Mouse (Mus musculus): ENCODE data around the gene Avil. TPM values are rescaled to one million over a fixed set of nuclear protein-coding genes. Genes with fewer than 3 reads are reported as not detected.

Avil gene
- polyA plus RNA-seq, 1 experiment from 2014 or later, result 0.13 TPM

DNA sequence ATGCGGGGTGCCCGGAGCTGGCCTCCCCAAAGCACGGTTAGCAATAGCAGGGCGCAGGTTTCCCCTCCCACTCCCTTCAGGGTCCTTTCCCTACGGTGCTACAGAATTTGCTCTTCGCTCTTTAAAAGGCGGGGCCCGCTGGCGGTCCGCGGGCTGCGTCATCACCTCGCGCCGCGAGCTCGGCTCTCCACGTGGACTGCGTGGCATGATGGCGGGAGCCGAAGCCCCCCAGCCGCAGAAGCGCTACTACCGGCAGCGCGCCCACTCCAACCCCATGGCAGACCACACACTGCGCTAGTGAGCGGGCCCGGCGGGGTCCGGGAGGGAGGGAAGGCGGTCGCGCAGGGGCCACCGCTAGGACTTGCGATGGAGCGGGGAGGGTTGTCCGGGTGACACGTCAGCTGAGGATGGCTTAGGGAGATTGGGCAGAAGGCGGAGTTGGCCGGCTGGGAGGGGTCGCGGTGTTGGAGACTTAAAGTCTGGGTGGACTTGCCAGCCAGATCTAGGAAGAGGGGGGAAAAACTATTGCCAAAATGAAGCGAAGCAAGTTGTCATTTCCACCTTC is 41.3 kb downstream of the Avil start:
- Histone ChIP-seq H3K4me1 (ENCODE audit: insufficient read depth, low read depth, low read length) (peaks cover 3% of the 10 kb centered on the region; the same call in 1 of the 2 replicates), H3K27ac (ENCODE audit: low read length) (0 out of 2 replicates have a peak overlapping the region, but pooled peaks have one; percentile 4), H3K4me3 (ENCODE audit: low read depth, low read length) (peak overlapping the region; percentile 69), H3K4me2 (replicated peaks; ENCODE audit: low read depth, low read length) (peak overlapping the region; percentile 97), H3K36me3 (ENCODE audit: insufficient read depth, low read length) (no peaks in the 10 kb centered on the region), H3K27me3 (replicated peaks; ENCODE audit: insufficient read depth, low read length) (no peaks in the 10 kb centered on the region), H3K9me3 (ENCODE audit: low read length) (no peaks in the 10 kb centered on the region), H3K9ac (replicated peaks; ENCODE audit: low read depth) (peak overlapping the region; percentile 46; the same call in 1 of the 2 replicates)
- no peak for TF ChIP-seq CTCF (IDR thresholded peaks at IDR 0.05)
- TF ChIP-seq EP300 (IDR thresholded peaks at IDR 0.05), result no peak
- DNase-seq (ENCODE audit: low spot score) (peak; percentile 88), ATAC-seq (peak; percentile 94)
- under 1% methylated on average over 44 of the region's 44 CpGs for WGBS

DNA sequence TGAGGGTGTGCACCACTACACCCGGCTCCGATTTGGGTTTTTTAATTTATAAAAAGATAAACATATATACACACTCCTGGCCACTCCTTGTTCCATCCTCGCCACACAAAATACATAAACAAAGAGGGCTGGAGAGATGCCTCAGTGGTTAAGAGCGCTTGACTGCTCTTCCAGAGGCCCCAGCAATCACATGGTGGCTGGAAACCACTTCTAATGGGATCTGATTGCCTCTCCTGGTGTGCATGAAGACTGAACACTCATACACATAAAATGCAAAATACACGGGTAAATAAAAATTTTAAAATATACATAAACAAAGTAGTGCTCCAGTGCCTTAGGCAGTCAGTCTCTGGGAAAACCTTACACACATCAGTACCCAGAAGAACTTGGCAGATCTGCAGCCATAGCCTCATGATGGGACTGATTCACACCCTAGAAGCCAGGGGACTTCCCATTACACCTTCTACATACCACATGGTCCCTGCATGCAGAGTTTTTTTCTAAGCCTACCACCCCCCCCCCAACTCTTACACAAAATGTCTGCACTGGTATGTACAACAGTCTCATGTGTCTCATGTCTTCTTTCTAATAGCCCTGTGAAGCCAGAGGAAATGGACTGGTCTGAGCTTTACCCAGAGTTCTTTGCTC is 42.1 kb downstream of the Avil start:
- ATAC-seq, result no peak
- Histone ChIP-seq H3K9me3 (ENCODE audit: low read length) (no peaks in the 10 kb centered on the region), H3K36me3 (ENCODE audit: insufficient read depth, low read length) (no peaks in the 10 kb centered on the region), H3K9ac (replicated peaks; ENCODE audit: low read depth) (0 out of 2 replicates have a peak overlapping the region, but pooled peaks have one; percentile 46), H3K4me2 (replicated peaks; ENCODE audit: low read depth, low read length) (peak overlapping the region; percentile 97), H3K27ac (ENCODE audit: low read length) (0 out of 2 replicates have a peak overlapping the region, but pooled peaks have one; percentile 4), H3K27me3 (replicated peaks; ENCODE audit: insufficient read depth, low read length) (no peaks in the 10 kb centered on the region), H3K4me3 (ENCODE audit: low read depth, low read length) (peak overlapping the region; percentile 69), H3K4me1 (ENCODE audit: insufficient read depth, low read depth, low read length) (peaks cover 3% of the 10 kb centered on the region; the same call in 1 of the 2 replicates)
- 7% methylated on average over 5 of the region's 5 CpGs for WGBS
- DNase-seq (ENCODE audit: low spot score), result no peak
- TF ChIP-seq EP300 (IDR thresholded peaks at IDR 0.05) (no peak), CTCF (IDR thresholded peaks at IDR 0.05) (no peak)

DNA sequence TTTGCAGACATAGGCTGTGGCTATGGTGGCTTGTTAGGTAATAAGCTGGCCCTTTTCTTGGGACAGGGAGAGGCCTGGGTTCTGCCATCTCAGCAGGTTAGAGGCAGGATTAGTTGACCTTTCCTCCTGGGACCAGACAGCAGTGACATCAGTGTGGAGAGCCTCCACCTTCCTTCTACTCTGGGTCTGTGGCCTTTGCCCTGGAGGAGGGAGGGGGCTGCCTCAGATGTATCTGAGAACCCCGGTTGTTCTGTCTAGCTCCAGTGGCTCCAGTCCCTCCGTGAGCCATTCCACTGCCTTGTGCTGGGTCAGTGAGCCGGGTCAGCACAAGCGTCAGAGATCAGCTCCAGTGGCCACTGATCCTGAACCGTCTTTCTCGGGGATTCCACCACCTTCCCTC is 42.7 kb downstream of the Avil start:
- H3K27ac ChIP-seq (ENCODE audit: low read length), result no peak overlapping the region
- TF ChIP-seq EP300 (IDR thresholded peaks at IDR 0.05) (no peak), CTCF (IDR thresholded peaks at IDR 0.05) (no peak)
- DNase-seq (ENCODE audit: low spot score), result no peak

DNA sequence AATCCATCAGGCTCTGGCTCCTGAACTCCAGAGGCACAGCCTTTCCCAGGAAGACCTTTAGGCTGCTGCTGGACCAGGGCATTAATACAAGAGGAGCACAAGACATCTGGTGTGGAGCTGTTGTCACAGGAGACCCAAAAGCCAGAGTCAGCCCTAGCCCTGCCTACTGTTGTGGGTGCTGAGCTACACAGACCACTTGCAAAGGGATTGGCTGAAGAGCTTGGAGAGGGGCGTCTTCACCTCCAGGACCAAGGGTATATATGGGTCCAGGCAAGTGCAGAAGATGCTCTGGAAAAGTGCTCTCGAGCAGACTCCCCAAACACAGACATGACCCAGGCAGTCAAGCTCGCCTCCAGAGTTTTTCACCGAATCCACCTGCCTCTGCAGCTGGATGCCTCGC is 47.4 kb downstream of the Avil start, which contains the start of gene Cyp27b1:
Cyp27b1 (plus strand) TSS at position 297 of the 400 bp plus-strand sequence.
- Histone ChIP-seq H3K4me1 (ENCODE audit: insufficient read depth, low read depth, low read length) (peaks cover 10% of the 10 kb centered on the region; the same call in 1 of the 2 replicates), H3K4me2 (replicated peaks; ENCODE audit: low read depth, low read length) (peak within 1 kb of the TSS; percentile 38), H3K36me3 (ENCODE audit: insufficient read depth, low read length) (no peaks in the 10 kb centered on the region), H3K9me3 (ENCODE audit: low read length) (no peaks in the 10 kb centered on the region), H3K27ac (ENCODE audit: low read length) (no peak within 1 kb of the TSS), H3K4me3 (ENCODE audit: low read depth, low read length) (peak within 1 kb of the TSS; percentile 28), H3K9ac (replicated peaks; ENCODE audit: low read depth) (no peak within 1 kb of the TSS), H3K27me3 (replicated peaks; ENCODE audit: insufficient read depth, low read length) (peaks cover 28% of the 10 kb centered on the region)
- ATAC-seq (no peak), DNase-seq (ENCODE audit: low spot score) (no peak)
- TF ChIP-seq CTCF (IDR thresholded peaks at IDR 0.05), result no peak
- no peak for TF ChIP-seq EP300 (IDR thresholded peaks at IDR 0.05)
- 30% methylated on average over 5 of the region's 5 CpGs for WGBS

More for the DNA sequence above, 42.7 kb downstream of the Avil start:
- no peak for ATAC-seq
- WGBS, result 80% methylated on average over 6 of the region's 6 CpGs
- H3K9ac ChIP-seq (replicated peaks; ENCODE audit: low read depth), result no peak overlapping the region
- H3K27me3 ChIP-seq (replicated peaks; ENCODE audit: insufficient read depth, low read length), result peaks cover 5% of the 10 kb centered on the region; the same call in 1 of the 2 replicates
- peaks cover 3% of the 10 kb centered on the region; the same call in 1 of the 2 replicates for H3K4me1 ChIP-seq (ENCODE audit: insufficient read depth, low read depth, low read length)
- no peak overlapping the region for H3K4me3 ChIP-seq (ENCODE audit: low read depth, low read length)
- no peaks in the 10 kb centered on the region for H3K9me3 ChIP-seq (ENCODE audit: low read length)
- no peak overlapping the region for H3K4me2 ChIP-seq (replicated peaks; ENCODE audit: low read depth, low read length)
- no peaks in the 10 kb centered on the region for H3K36me3 ChIP-seq (ENCODE audit: insufficient read depth, low read length)

DNA sequence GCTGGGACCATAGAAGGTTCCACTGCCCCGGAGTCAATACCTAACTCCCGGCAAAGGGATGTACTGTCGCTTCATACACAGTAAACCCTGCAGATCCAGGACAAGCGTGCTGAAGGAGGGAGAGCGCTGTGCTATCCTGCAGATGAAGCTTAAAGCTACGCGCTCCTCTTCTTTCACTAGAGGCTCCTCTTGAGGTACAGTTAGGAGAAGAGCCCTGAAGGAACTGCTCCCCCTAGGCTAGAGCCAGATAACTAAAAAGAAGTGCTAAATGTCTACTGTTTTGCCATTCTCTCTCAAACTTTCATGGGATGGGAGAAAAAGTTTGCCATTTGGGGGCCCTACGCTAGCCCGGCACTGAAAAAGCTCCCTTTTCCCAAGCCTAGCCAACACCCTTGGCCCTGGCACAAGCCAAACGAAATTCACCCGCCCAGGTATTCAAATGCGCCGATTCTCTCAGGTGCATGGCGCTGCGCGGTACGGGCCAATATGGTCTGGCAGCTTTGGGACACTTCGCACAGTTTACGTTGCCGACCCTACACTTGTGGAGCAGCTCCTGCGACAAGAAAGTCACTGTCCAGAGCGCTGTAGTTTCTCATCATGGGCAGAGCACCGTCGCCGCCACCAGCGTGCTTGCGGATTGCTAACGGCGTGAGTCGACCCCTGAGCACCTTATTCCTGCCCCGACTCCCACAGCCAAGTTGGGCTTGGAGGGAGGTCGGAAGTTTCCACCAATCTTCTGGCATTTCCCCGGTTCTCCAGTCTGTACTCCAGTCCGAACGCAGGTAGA is 48.3 kb downstream of the Avil start:
- H3K9me3 ChIP-seq (ENCODE audit: low read length), result no peaks in the 10 kb centered on the region
- TF ChIP-seq EP300 (IDR thresholded peaks at IDR 0.05) (no peak), CTCF (IDR thresholded peaks at IDR 0.05) (no peak)
- WGBS, result 4% methylated on average over 35 of the region's 35 CpGs
- peak overlapping the region; percentile 38 for H3K4me2 ChIP-seq (replicated peaks; ENCODE audit: low read depth, low read length)
- no peak for DNase-seq (ENCODE audit: low spot score)
- H3K4me1 ChIP-seq (ENCODE audit: insufficient read depth, low read depth, low read length), result peaks cover 10% of the 10 kb centered on the region; the same call in 1 of the 2 replicates
- no peak for ATAC-seq
- peaks cover 28% of the 10 kb centered on the region for H3K27me3 ChIP-seq (replicated peaks; ENCODE audit: insufficient read depth, low read length)
- H3K36me3 ChIP-seq (ENCODE audit: insufficient read depth, low read length), result no peaks in the 10 kb centered on the region
- no peak overlapping the region for H3K9ac ChIP-seq (replicated peaks; ENCODE audit: low read depth)
- H3K27ac ChIP-seq (ENCODE audit: low read length), result no peak overlapping the region
- peak overlapping the region; percentile 28 for H3K4me3 ChIP-seq (ENCODE audit: low read depth, low read length)

Data from lung, postnatal 0 days (tissue).